Mouse (Mus musculus) forebrain, embryonic 12.5 days (tissue): ENCODE measurements around the gene Cln6. TPM values are rescaled to one million over a fixed set of nuclear protein-coding genes. Genes with fewer than 3 reads are reported as not detected.
"Not testable (repeated sequence)": the region's sequence is repeated elsewhere in the genome, so short reads cannot be mapped to it uniquely, and the experiment has no call there.

Experiments used
- ATAC-seq: fragments of 200-750 bp; cut with Nextera tagmentation; 2 replicates; pipeline ENCODE4 v1.8.0; 2017; ENCODE audit warnings: moderate TSS enrichment; ENCODE audit not compliant: low FRiP score
- H3K27ac ChIP-seq: fragments of 300-500 bp; sonication (generic); 2 replicates; pipeline ENCODE4 v1.5.1; 2016; ENCODE audit warnings: mild to moderate bottlenecking
- H3K27me3 ChIP-seq: fragments of 300-500 bp; sonication (generic); 2 replicates; pipeline ENCODE4 v1.6.1; 2016; ENCODE audit warnings: mild to moderate bottlenecking
- H3K36me3 ChIP-seq: fragments of 300-500 bp; sonication (generic); replicated peaks from 2 replicates; pipeline ENCODE4 v1.6.1; 2016; ENCODE audit warnings: mild to moderate bottlenecking
- H3K4me1 ChIP-seq: fragments of 300-500 bp; sonication (generic); 2 replicates; pipeline ENCODE4 v1.6.1; 2016
- H3K4me2 ChIP-seq: fragments of 300-500 bp; sonication (generic); 2 replicates; pipeline ENCODE4 v1.6.1; 2016; ENCODE audit warnings: mild to moderate bottlenecking, moderate library complexity
- H3K4me3 ChIP-seq: fragments of 300-500 bp; sonication (generic); replicated peaks from 2 replicates; pipeline ENCODE4 v1.5.1; 2016; ENCODE audit warnings: mild to moderate bottlenecking
- H3K9ac ChIP-seq: fragments of 300-500 bp; sonication (generic); 2 replicates; pipeline ENCODE4 v1.6.1; 2016; ENCODE audit warnings: mild to moderate bottlenecking
- H3K9me3 ChIP-seq: fragments of 300-500 bp; sonication (generic); 2 replicates; pipeline ENCODE4 v1.6.1; 2016
- WGBS: fragments of 180-500 bp; shearing (Covaris S2); methylation state at CpG from one replicate; pipeline ENCODE4 v1.1.7; 2016; 5-methylcytosine and 5-hydroxymethylcytosine counted together
- polyA plus RNA-seq: library from polyadenylated mRNA; unstranded; fragments of >200 nt; fragmentation: Nextera tagmentation; extraction: Ambion mirVana; gene quantifications from 2 replicates; pipeline ENCODE4 v1.2.1, GENCODE M21; 2016

The Cln6 gene
- polyA plus RNA-seq, 1 experiment from 2014 or later, result 9.8 TPM

DNA sequence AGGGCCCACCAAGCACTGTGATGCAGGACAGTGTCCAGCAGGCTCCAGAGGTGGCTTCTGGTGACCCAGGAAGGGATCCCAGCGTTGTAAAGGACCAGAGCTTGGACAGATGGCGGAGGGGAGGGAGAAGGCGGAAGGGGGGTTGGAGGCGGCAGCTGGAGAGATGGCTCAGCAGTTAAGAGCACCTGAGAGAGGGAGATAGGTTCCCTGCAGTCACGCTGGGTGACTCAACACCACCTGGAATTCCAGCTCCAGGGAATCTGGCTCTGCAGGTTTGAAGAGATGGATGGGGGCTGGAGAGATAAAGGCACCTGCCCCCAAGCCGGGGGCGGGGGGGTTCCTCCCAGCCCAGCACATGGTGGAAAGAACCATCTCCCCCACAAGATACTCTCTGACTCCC lies 21.5 kb downstream of the Cln6 start:
- WGBS, result 72% methylated on average over 7 of the region's 7 CpGs
- H3K4me3 ChIP-seq, H3K9me3 ChIP-seq, H3K27ac ChIP-seq, H3K4me2 ChIP-seq, H3K36me3 ChIP-seq, ATAC-seq, H3K9ac ChIP-seq: not testable (repeated sequence)
- Histone ChIP-seq H3K4me1 (peaks cover 17% of the 10 kb centered on the region), H3K27me3 (peaks cover 16% of the 10 kb centered on the region; the same call in 1 of the 2 replicates)

DNA sequence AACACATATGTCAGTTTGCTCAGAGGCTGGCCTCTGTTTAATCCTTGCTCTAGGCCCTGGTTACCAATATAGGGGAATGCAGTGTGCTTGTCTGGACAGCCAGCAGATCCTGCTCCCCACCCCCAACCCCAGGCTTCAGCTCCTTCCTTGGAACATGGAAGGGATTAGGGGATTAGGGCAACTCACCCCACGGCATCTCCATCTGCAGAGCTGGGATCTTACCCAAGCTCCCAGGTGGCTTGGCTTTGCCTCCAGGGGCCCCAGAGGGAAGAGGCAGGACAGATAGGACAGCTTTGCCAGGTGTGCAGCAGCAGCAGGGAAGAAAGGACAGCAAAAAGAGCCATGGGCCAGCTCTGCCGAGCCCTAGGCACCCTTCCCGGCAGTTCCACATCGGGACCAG lies 22.3 kb downstream of the Cln6 start:
- no peak for ATAC-seq
- 55% methylated on average over 4 of the region's 4 CpGs for WGBS
- Histone ChIP-seq H3K36me3 (no peaks in the 10 kb centered on the region), H3K4me1 (peaks cover 17% of the 10 kb centered on the region), H3K9ac (no peak overlapping the region), H3K27me3 (peaks cover 16% of the 10 kb centered on the region; the same call in 1 of the 2 replicates), H3K4me2 (no peak overlapping the region), H3K9me3 (no peaks in the 10 kb centered on the region), H3K27ac (no peak overlapping the region), H3K4me3 (no peak overlapping the region)

DNA sequence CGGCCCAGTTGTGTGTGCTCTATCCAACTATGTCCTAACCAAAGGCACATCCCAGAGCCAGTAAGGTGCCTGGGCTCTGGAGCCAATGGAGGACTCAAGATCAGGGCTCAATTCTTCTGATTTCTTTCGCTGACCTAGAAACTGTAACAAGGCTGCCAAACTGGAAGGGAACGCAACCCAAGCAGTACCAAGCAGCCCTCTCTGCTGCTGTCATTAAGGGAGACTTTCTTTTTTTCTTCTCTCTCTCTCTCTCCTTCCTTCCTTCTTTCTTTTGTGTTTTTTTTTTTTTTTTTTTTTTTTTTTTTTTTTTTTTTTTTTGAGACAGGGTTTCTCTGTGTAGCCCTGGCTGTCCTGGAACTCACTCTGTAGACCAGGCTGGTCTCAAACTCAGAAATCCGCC lies 30.7 kb downstream of the Cln6 start:
- H3K4me1 ChIP-seq, H3K27ac ChIP-seq, ATAC-seq, H3K4me3 ChIP-seq, H3K9ac ChIP-seq, H3K27me3 ChIP-seq, H3K9me3 ChIP-seq, H3K36me3 ChIP-seq, H3K4me2 ChIP-seq: not testable (repeated sequence)
- 92% methylated on average over 4 of the region's 4 CpGs for WGBS

DNA sequence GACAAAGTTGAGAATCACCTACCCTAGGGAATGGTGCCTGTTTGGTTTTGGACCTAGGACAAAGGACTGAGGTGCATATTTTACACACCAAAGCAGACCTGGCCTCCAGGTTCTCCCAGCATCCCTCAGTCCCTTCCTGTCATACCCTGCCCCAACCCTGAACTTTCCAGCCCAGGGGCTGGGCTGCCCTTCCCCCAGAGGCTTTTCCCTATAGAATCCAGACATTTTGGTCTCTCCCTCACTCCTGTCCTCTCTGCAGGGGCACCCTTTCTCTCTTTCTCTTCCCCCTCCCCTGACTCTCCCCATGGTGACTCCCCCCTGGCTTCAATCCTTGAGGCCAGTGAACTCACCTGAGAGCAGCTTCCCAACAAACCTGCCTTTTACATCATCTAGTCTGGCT lies 32.1 kb downstream of the Cln6 start:
- Histone ChIP-seq H3K4me1 (no peaks in the 10 kb centered on the region), H3K9ac (no peak overlapping the region), H3K9me3 (no peaks in the 10 kb centered on the region), H3K4me3 (no peak overlapping the region), H3K27me3 (no peaks in the 10 kb centered on the region), H3K36me3 (no peaks in the 10 kb centered on the region), H3K27ac (no peak overlapping the region), H3K4me2 (no peak overlapping the region)
- ATAC-seq, result no peak

DNA sequence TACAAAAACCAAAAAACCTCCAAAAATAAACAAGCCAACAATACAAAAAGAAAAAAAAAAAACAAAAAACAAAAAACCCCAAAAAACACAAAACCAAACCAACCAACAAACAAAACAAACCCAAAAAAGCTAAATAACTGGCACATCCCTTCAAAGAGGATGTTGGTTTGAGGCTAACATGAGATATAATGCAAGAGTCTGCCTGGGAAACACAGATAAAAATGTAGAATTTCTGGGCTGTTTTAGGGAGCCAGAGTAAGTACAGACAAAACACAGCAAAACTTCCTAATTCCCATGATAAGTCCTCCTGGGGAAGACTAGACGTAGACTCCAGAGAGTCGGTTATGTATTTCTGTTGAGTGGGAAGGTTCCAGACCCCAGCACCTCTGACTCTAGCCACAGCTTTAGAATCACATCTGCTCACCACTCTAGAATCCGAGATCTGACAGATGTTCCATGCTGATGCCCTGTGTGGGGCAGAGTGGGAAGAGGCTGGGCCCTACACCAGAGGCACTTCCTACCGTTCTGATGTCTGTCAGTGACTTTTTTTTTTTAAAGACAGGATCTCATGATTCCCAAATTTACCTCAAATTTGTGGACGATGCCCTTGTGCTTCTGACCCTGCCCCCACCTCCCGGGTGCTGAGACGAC lies 38.5 kb downstream of the Cln6 start:
- peaks cover 23% of the 10 kb centered on the region for H3K36me3 ChIP-seq
- no peaks in the 10 kb centered on the region for H3K4me1 ChIP-seq
- no peak for ATAC-seq
- H3K4me2 ChIP-seq, result no peak overlapping the region
- WGBS, result 89% methylated on average over 7 of the region's 7 CpGs
- no peak overlapping the region for H3K27ac ChIP-seq
- H3K9ac ChIP-seq, result no peak overlapping the region
- H3K27me3 ChIP-seq, result no peaks in the 10 kb centered on the region
- no peaks in the 10 kb centered on the region for H3K9me3 ChIP-seq
- no peak overlapping the region for H3K4me3 ChIP-seq

DNA sequence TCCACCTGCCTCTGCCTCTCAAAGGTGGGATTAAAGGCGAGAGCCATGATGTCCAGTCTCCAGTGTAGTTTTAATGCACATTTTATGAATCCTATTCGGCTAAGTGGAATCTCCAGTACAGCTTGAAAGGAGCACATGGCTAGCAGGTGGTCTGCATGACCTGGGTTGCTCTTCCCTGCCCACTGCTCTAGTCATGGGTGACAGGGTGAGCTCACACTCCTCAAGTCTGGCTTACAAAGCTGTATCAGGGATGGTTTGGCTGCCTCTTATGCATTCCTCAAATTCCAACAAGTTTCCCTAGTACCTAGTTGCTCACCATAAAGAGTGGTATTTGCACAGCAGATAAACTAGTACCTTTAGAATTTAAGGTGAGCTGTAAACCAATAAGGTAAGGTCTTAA lies 39.2 kb downstream of the Cln6 start:
- Histone ChIP-seq H3K27ac (no peak overlapping the region), H3K4me1 (no peaks in the 10 kb centered on the region), H3K36me3 (peaks cover 28% of the 10 kb centered on the region), H3K4me3 (no peak overlapping the region), H3K27me3 (no peaks in the 10 kb centered on the region), H3K9ac (no peak overlapping the region), H3K9me3 (no peaks in the 10 kb centered on the region), H3K4me2 (no peak overlapping the region)
- no peak for ATAC-seq
- 91% methylated on average over 2 of the region's 2 CpGs for WGBS

DNA sequence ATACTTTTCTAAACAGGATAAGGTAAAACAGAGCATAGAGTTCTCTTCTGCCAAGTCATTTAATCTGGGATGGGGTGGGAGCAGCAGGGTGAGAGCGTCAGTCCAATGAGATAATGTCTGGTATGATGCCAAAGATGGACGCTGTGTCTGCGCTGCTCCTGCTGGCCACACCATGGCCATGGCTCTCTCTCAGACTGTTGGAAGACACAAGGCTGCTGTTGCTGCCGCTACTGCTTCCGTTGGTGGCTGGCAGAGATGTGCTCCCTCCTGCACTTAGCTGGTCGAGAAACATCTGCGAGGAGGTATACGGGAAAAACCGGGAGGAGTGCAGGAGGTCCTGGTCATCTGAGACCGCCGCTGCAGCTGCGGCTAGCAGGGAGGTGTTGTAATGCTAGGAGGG lies 43.3 kb downstream of the Cln6 start:
- no peak for ATAC-seq
- no peak overlapping the region for H3K4me2 ChIP-seq
- peaks cover 62% of the 10 kb centered on the region for H3K36me3 ChIP-seq
- H3K9me3 ChIP-seq, result no peaks in the 10 kb centered on the region
- no peak overlapping the region for H3K9ac ChIP-seq
- no peaks in the 10 kb centered on the region for H3K27me3 ChIP-seq
- no peaks in the 10 kb centered on the region for H3K4me1 ChIP-seq
- no peak overlapping the region for H3K4me3 ChIP-seq
- WGBS, result 88% methylated on average over 12 of the region's 12 CpGs
- H3K27ac ChIP-seq, result no peak overlapping the region

DNA sequence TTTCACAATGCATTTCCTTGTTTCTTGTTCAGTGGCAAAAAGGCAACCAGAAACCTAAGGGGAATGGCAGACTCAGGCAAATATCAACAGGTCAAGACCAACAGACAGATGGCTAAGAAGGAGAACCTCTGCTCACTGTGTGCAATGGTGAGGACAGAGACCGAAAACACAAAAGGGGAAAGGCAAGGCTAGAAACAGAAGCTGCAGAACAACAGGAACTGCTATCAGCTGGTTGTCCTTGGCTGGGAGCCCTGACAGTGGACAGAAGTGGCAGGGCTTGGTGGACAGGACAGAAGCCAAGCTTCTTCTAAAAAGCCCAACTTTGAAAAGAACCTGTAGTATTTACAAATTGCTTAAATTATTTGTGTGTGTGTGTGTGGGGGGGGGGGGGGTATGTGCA lies 55.9 kb downstream of the Cln6 start:
- Histone ChIP-seq H3K4me1 (no peaks in the 10 kb centered on the region), H3K36me3 (peaks cover 36% of the 10 kb centered on the region), H3K27me3 (no peaks in the 10 kb centered on the region), H3K4me2 (no peak overlapping the region), H3K4me3 (no peak overlapping the region), H3K27ac (no peak overlapping the region), H3K9ac (no peak overlapping the region), H3K9me3 (no peaks in the 10 kb centered on the region)
- 89% methylated on average over 1 of the region's 1 CpGs for WGBS
- no peak for ATAC-seq

Other genes with a start within 250 kb of the Cln6 start
- gene Itga11, start 161.0 kb upstream of the Cln6 start, polyA plus RNA-seq, result 3.6 and 4.0 TPM in 2 replicates
- gene Fem1b, start 26.9 kb upstream of the Cln6 start, polyA plus RNA-seq, result 56.6 and 59.0 TPM in 2 replicates
- gene Calml4, start 19.3 kb downstream of the Cln6 start, polyA plus RNA-seq, result 1.8 and 3.1 TPM in 2 replicates
- gene Pias1, start 149.1 kb downstream of the Cln6 start, polyA plus RNA-seq, result 63.2 and 67.9 TPM in 2 replicates